Mouse (Mus musculus): ENCODE data around the gene Pusl1. TPM values are rescaled to one million over a fixed set of nuclear protein-coding genes. Genes with fewer than 3 reads are reported as not detected.

The Pusl1 gene
- polyA plus RNA-seq, 1 experiment from 2014 or later: 53.7 TPM

DNA sequence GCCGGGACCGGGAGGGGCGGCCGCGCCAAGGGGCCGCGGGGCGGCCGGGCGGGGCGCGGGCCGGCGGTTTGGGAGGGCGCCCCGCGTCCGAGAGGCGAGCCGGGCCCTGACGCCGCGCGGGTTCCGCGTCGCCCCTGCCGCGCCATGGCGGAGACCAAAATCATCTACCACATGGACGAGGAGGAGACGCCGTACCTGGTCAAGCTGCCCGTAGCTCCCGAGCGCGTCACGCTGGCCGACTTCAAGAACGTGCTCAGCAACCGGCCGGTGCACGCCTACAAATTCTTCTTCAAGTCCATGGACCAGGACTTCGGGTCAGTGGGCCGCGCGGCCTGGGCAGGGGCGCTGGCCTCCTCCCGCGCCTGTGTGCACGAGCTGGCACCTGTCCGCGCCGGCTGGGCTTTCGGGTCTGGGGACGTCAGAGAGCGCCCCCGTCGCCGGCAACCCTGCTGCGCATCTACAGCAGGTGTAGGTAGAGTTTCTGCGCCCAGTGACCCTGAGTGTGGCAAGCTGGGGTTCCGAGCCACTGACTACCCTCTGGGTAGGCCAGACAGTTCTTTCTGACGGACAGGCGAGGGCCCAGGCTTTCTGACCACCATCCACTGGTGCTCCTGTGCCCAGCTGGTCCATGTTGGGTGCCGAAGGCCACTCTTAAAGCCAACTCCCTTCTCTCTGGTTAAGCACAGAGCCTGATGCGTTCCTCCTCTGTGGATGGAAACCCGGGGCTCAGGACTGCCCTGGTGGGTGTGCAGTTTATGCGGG, 43.8 kb downstream of the Pusl1 start:
- ATAC-seq (replicated peaks; ENCODE audit: low FRiP score) (peak; percentile 37), DNase-seq (ENCODE audit: low spot score) (peak; percentile 72)
- WGBS: 1% methylated on average over 61 of the region's 69 CpGs

DNA sequence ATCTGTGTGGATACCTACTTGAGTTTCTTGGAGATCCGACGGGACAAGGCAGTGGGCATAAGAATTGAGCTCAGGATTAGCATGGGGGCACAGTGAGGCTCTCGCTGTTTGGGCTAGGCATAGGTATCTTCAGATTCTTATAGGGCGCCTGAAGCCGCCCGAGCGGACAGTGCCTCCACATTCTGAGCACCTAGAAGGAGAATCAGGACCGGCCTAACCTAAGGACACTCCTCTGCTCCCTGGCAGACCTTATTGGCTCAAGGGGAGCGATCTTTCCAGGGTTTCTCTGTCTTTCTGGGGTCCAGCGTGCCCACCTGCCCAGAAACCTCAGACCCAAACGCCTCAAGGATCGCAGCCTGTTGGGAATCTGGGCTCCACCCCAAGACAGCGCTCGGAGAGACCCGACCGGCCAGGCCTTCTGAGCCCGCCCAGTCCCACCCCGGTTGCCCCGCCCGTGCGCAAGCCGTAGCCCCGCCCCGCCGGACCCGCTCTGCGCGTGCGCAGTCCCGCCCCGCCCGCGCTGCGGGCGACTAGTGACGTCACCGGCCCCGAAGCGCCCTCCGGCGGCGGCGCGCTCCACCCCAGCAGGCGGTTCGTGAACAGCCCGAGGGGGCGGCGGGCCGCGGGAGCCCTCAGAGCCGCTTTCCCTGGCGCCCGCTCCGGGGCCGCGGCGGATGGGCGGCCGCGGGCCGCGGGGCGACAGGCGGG, 44.6 kb downstream of the Pusl1 start, which contains the start of gene Dvl1:
Gene Dvl1 (plus strand): TSS at position 532 of the 708 bp plus-strand sequence.
- H3K4me2 ChIP-seq (ENCODE audit: low read depth, low read length, severe bottlenecking): peak within 1 kb of the TSS; percentile 89
- 2% methylated on average over 63 of the region's 65 CpGs for WGBS
- peak; percentile 94 for ATAC-seq (replicated peaks; ENCODE audit: low FRiP score)
- peaks cover 10% of the 10 kb centered on the region; the same call in 1 of the 2 replicates for H3K4me1 ChIP-seq (replicated peaks; ENCODE audit: control insufficient read depth, insufficient read depth, low read length)
- peak within 1 kb of the TSS; percentile 88 for H3K9ac ChIP-seq (ENCODE audit: low read length)
- DNase-seq (ENCODE audit: low spot score): peak; percentile 98
- peak within 1 kb of the TSS; percentile 12; the same call in 1 of the 2 replicates for H3K27ac ChIP-seq (ENCODE audit: low read depth, low read length)
- H3K4me3 ChIP-seq (ENCODE audit: low read depth, low read length): peak within 1 kb of the TSS; percentile 93
- H3K9me3 ChIP-seq (ENCODE audit: control insufficient read depth, low read length): no peaks in the 10 kb centered on the region
- H3K36me3 ChIP-seq (ENCODE audit: control insufficient read depth, insufficient read depth, low read length): no peaks in the 10 kb centered on the region
- H3K27me3 ChIP-seq (ENCODE audit: control insufficient read depth, insufficient read depth, low read length): no peaks in the 10 kb centered on the region

More for the DNA sequence above, 43.8 kb downstream of the Pusl1 start:
- no peaks in the 10 kb centered on the region for H3K9me3 ChIP-seq (ENCODE audit: control insufficient read depth, low read length)
- peak overlapping the region; percentile 88 for H3K9ac ChIP-seq (ENCODE audit: low read length)
- H3K4me2 ChIP-seq (ENCODE audit: low read depth, low read length, severe bottlenecking): peak overlapping the region; percentile 89
- peak overlapping the region; percentile 12; the same call in 1 of the 2 replicates for H3K27ac ChIP-seq (ENCODE audit: low read depth, low read length)
- H3K4me1 ChIP-seq (replicated peaks; ENCODE audit: control insufficient read depth, insufficient read depth, low read length): peaks cover 10% of the 10 kb centered on the region; the same call in 1 of the 2 replicates
- peak overlapping the region; percentile 93 for H3K4me3 ChIP-seq (ENCODE audit: low read depth, low read length)
- H3K36me3 ChIP-seq (ENCODE audit: control insufficient read depth, insufficient read depth, low read length): no peaks in the 10 kb centered on the region
- H3K27me3 ChIP-seq (ENCODE audit: control insufficient read depth, insufficient read depth, low read length): no peaks in the 10 kb centered on the region

DNA sequence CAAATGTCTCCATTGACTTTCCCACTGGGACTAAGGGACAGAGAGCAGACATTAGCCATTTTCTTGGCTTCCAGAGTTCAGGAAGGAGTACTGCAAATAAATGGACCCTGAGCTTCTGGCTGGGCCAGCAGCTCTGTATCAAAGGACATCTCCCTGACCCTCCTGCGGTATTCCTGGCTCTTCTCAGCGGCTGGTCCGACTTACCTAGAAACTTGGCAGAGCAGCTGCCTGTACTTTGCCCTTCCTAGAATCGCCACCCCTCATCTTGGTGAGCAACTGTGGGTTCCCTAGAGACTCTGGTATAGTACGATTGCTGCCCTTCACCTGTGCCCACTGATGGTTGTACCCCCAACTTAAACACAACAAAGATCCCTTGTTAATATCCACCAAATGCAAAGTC, 48.4 kb downstream of the Pusl1 start:
- Histone ChIP-seq H3K9me3 (ENCODE audit: control insufficient read depth, low read length) (no peaks in the 10 kb centered on the region), H3K27ac (ENCODE audit: low read depth, low read length) (no peak overlapping the region), H3K36me3 (ENCODE audit: control insufficient read depth, insufficient read depth, low read length) (no peaks in the 10 kb centered on the region), H3K4me2 (ENCODE audit: low read depth, low read length, severe bottlenecking) (no peak overlapping the region), H3K4me3 (ENCODE audit: low read depth, low read length) (no peak overlapping the region), H3K9ac (ENCODE audit: low read length) (no peak overlapping the region), H3K4me1 (replicated peaks; ENCODE audit: control insufficient read depth, insufficient read depth, low read length) (peaks cover 21% of the 10 kb centered on the region; the same call in 1 of the 2 replicates), H3K27me3 (ENCODE audit: control insufficient read depth, insufficient read depth, low read length) (peaks cover 5% of the 10 kb centered on the region; the same call in 1 of the 2 replicates)
- ATAC-seq (replicated peaks; ENCODE audit: low FRiP score): no peak
- WGBS: 93% methylated on average over 5 of the region's 5 CpGs
- no peak for DNase-seq (ENCODE audit: low spot score)

DNA sequence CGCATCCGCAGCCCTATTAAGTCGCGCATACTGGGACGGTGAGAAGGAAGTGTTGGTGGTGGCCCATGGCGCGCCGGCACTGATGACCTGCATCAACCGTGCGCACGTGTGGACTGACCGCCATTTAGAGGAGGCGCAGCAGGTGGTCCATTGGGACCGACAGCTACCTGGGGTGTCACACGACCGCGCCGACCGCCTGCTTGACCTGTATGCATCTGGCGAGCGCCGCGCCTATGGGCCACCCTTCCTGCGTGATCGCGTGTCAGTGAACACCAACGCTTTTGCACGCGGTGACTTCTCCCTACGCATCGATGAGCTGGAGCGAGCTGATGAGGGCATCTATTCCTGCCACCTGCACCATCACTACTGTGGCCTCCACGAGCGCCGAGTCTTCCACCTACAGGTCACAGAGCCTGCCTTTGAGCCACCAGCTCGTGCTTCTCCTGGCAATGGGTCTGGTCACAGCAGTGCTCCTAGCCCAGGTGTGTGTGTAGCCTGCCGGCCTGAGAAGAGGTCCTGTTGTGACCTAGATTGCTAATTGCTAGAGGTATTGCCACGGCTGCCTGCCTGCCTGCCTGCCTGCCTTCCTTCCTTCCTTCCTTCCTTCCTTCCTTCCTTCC, 49.8 kb downstream of the Pusl1 start:
- H3K9ac ChIP-seq (ENCODE audit: low read length): no peak overlapping the region
- ATAC-seq (replicated peaks; ENCODE audit: low FRiP score): no peak
- peaks cover 5% of the 10 kb centered on the region; the same call in 1 of the 2 replicates for H3K27me3 ChIP-seq (ENCODE audit: control insufficient read depth, insufficient read depth, low read length)
- DNase-seq (ENCODE audit: low spot score): peak; percentile 57
- H3K4me2 ChIP-seq (ENCODE audit: low read depth, low read length, severe bottlenecking): peak overlapping the region; percentile 51; the same call in 1 of the 2 replicates
- no peak overlapping the region for H3K27ac ChIP-seq (ENCODE audit: low read depth, low read length)
- 29% methylated on average over 38 of the region's 38 CpGs for WGBS
- no peaks in the 10 kb centered on the region for H3K9me3 ChIP-seq (ENCODE audit: control insufficient read depth, low read length)
- H3K36me3 ChIP-seq (ENCODE audit: control insufficient read depth, insufficient read depth, low read length): no peaks in the 10 kb centered on the region
- H3K4me3 ChIP-seq (ENCODE audit: low read depth, low read length): peak overlapping the region; percentile 31; the same call in 1 of the 2 replicates
- H3K4me1 ChIP-seq (replicated peaks; ENCODE audit: control insufficient read depth, insufficient read depth, low read length): peaks cover 20% of the 10 kb centered on the region; the same call in 1 of the 2 replicates

DNA sequence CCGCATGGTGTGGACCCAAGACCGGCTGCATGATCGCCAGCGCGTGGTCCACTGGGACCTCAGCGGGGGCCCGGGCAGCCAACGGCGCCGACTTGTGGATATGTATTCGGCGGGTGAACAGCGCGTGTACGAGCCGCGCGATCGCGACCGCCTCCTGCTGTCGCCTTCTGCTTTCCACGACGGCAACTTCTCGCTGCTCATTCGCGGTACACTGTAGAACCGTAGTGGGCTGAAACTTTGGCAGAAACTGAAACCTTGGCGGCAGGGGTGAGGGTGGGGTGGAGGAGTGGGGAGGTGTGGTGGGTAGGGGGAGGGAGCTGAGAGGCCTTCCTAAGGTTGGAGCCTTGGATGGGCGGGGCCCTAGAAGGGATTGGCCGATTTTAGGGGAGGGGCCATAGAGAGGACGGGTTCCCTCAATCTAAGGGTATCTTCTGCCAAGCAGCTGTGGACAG, 50.6 kb downstream of the Pusl1 start:
- Histone ChIP-seq H3K4me1 (replicated peaks; ENCODE audit: control insufficient read depth, insufficient read depth, low read length) (peaks cover 19% of the 10 kb centered on the region; the same call in 1 of the 2 replicates), H3K27me3 (ENCODE audit: control insufficient read depth, insufficient read depth, low read length) (peaks cover 5% of the 10 kb centered on the region; the same call in 1 of the 2 replicates), H3K4me2 (ENCODE audit: low read depth, low read length, severe bottlenecking) (peak overlapping the region; percentile 51), H3K9me3 (ENCODE audit: control insufficient read depth, low read length) (no peaks in the 10 kb centered on the region), H3K27ac (ENCODE audit: low read depth, low read length) (no peak overlapping the region), H3K4me3 (ENCODE audit: low read depth, low read length) (peak overlapping the region; percentile 31), H3K36me3 (ENCODE audit: control insufficient read depth, insufficient read depth, low read length) (no peaks in the 10 kb centered on the region), H3K9ac (ENCODE audit: low read length) (peak overlapping the region; percentile 60)
- ATAC-seq (replicated peaks; ENCODE audit: low FRiP score) (peak; percentile 61), DNase-seq (ENCODE audit: low spot score) (peak; percentile 74)
- under 1% methylated on average over 32 of the region's 32 CpGs for WGBS

DNA sequence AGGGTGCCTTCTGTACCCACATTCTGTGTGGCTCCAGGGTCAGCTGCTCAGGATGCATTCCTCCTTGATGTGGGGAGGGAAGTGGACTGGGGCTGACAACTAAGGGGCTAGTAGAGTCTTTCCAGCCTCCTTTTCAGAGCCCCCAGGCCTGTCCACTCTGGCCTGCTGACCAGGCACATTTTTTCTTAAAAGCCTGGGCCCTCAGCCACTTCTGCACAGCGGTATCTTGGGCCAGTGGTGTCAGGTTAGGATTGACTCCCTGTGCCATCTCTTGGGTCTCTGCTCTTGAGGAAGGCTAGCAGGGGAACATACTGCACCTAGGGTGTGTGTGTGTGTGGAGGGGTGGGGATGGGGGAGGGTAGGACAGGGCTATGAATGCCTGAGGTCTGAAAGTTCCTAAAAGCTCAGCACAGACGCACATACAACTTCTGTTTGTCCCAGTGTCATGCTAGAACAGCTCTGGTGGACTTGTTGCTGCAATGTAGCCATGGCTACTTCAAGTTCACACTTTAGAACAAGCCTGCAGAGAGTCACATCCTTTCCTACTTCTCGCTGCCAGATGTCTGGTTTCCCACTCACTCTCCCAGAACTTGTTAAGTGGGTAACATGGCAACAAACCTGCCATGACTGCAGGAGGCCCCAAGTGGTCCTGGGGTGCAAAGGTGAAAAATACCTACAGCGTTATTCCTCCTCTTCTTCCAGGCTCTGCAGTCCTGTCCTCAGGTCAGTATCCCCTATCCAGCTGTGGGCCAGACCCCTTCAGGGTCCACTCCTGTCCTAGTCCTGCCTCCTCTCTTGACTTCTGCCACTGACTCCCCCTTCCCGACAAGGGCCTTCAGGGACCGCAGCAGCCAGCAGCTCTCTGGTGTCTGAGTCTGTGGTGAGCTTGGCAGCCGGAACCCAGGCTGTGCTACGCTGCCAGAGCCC, 51.2 kb downstream of the Pusl1 start:
- no peak overlapping the region for H3K27ac ChIP-seq (ENCODE audit: low read depth, low read length)
- no peaks in the 10 kb centered on the region for H3K36me3 ChIP-seq (ENCODE audit: control insufficient read depth, insufficient read depth, low read length)
- peak; percentile 51 for DNase-seq (ENCODE audit: low spot score)
- peaks cover 19% of the 10 kb centered on the region; the same call in 1 of the 2 replicates for H3K4me1 ChIP-seq (replicated peaks; ENCODE audit: control insufficient read depth, insufficient read depth, low read length)
- peak overlapping the region; percentile 60 for H3K9ac ChIP-seq (ENCODE audit: low read length)
- H3K4me2 ChIP-seq (ENCODE audit: low read depth, low read length, severe bottlenecking): peak overlapping the region; percentile 51
- WGBS: 6% methylated on average over 8 of the region's 8 CpGs
- peak overlapping the region; percentile 31 for H3K4me3 ChIP-seq (ENCODE audit: low read depth, low read length)
- H3K9me3 ChIP-seq (ENCODE audit: control insufficient read depth, low read length): no peaks in the 10 kb centered on the region
- ATAC-seq (replicated peaks; ENCODE audit: low FRiP score): peak; percentile 19
- H3K27me3 ChIP-seq (ENCODE audit: control insufficient read depth, insufficient read depth, low read length): peaks cover 5% of the 10 kb centered on the region; the same call in 1 of the 2 replicates

DNA sequence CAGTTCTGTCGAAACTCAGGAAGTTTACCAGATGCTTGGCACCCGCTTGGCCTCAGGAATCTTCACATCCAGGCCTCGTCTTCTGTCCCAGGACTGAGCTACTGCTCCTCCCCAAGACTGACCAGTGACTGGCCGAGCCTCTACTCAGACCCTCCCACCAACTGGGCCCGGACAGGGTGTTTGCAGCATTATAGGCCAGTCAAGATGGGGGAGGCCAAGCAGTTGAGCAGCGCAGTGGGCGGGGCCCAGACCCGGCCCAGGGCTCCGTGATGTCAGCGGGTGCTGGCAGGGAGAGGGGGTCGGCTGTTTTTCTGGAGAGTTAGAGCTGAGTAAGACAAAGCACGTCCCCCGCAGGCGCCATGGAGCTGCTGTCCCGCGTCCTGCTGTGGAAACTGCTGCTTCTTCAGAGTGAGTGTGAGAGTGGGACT, 52.1 kb downstream of the Pusl1 start, which contains the start of gene Mxra8:
Gene Mxra8 (plus strand): TSS at position 198 of the 428 bp plus-strand sequence.
- Histone ChIP-seq H3K9me3 (ENCODE audit: control insufficient read depth, low read length) (no peaks in the 10 kb centered on the region), H3K9ac (ENCODE audit: low read length) (peak within 1 kb of the TSS; percentile 60), H3K27me3 (ENCODE audit: control insufficient read depth, insufficient read depth, low read length) (peaks cover 5% of the 10 kb centered on the region; the same call in 1 of the 2 replicates), H3K4me2 (ENCODE audit: low read depth, low read length, severe bottlenecking) (peak within 1 kb of the TSS; percentile 51), H3K4me1 (replicated peaks; ENCODE audit: control insufficient read depth, insufficient read depth, low read length) (peaks cover 19% of the 10 kb centered on the region; the same call in 1 of the 2 replicates), H3K36me3 (ENCODE audit: control insufficient read depth, insufficient read depth, low read length) (no peaks in the 10 kb centered on the region), H3K27ac (ENCODE audit: low read depth, low read length) (0 out of 2 replicates have a peak within 1 kb of the TSS, but pooled peaks have one; percentile 12), H3K4me3 (ENCODE audit: low read depth, low read length) (peak within 1 kb of the TSS; percentile 31)
- DNase-seq (ENCODE audit: low spot score) (peak; percentile 88), ATAC-seq (replicated peaks; ENCODE audit: low FRiP score) (peak; percentile 86)
- WGBS: under 1% methylated on average over 16 of the region's 16 CpGs

Data from forebrain, embryonic 11.5 days (tissue).